Mouse (Mus musculus) c-Kit-negative CD71-positive TER-119-positive erythroid progenitor cells, embryonic 14.5 days (primary cell): ENCODE data around the gene Plek.
"Not testable (repeated sequence)": the region's sequence is repeated elsewhere in the genome, so short reads cannot be mapped to it uniquely, and the experiment has no call there.

Experiments
- DNase-seq: peaks from one replicate; pipeline ENCODE4 v3.0.0-alpha.2; 2013; ENCODE audit warnings: low read depth, low spot score

Plek gene

GRCm38 (mm10) chr11:17051545-17052475 lies at the start of gene Plek, which contains the start of gene Cnrip1:
TSS of gene Plek (minus strand) at chr11:17052381.
TSS of gene Cnrip1 (plus strand) at chr11:17051586.
- DNase-seq = no peak

DNA sequence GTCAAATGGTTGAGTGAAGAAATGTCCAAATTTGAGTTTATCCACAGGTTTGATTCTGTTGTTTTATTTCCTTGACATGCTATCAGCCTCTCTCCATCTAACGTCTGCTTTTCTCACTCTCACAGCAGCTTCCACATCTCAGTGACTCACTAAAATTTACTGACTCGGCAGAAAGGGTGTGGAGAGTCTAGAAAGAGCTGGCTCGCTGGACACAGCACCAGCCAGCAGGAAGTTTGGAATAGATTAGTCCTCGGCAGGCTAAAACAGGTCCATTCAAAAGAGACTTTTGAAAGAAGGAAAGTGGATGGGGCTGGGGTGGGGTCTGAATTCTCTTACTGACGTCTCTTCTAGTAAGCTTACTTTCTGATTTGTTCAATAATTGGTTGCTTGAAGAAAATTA lies 33.9 kb upstream of the Plek start:
- no peak for DNase-seq

DNA sequence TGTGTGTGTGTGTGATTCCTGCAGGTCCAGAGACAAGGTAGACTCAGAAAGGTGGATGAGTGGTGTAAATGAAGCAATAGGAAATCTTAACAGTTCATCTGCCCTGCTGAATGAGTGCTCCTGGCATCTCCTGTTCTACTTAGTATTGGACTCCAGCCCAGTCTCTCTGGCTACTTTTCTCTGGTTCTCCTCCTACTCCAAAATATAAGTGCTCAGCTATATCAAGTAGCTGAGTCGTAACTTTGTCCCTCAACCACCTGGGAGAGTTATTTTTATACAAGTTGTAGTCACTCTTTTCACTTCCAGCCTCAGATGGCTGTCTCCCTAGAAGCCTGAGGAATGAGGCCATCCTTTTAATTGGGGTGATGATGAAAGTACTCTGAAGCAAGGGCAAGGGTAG lies 31.7 kb upstream of the Plek start:
- no peak for DNase-seq

- DNase-seq = no peak
Observed at GRCm38 (mm10) chr11:17083455-17083854, 31.3 kb upstream of the Plek start.

DNA sequence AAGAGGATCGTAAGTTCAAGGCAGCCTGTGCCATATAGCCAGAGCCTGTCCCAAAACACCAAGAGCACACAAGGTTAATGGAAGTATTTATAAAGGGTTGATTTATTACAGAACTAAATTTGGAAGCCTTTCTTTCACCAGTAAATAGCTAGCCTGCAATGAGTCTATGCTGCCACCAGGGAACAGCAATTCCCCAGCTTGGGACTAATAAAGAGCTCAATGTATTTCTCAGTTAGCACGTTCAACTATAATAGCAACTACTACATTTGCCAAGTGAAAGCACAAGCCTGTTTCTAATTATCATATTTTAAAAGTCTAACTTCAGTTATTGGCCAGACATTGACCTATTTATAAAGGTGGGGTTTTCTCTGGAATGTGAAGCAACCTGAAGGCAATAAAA lies 30.8 kb upstream of the Plek start:
- DNase-seq = no peak

DNA sequence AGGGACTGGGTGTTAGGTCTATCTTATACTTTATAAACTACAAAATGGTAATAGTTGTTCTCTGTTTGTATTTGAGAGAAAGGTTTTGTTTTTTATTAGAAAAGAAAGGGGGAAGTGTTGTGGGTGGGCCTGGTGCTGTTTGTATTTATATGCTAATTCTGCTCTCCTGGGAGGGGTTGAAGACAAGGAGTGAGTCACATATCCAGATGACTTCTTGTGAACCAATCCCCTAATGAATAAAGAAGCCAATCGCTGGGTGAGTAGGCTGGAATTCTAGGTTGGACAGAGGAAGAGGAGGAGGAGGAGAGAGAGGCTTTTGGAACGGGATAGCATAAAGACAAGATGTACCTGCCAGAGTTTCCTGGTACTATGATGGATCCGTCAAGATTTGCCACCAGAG lies 29.9 kb upstream of the Plek start:
- DNase-seq = no peak

DNA sequence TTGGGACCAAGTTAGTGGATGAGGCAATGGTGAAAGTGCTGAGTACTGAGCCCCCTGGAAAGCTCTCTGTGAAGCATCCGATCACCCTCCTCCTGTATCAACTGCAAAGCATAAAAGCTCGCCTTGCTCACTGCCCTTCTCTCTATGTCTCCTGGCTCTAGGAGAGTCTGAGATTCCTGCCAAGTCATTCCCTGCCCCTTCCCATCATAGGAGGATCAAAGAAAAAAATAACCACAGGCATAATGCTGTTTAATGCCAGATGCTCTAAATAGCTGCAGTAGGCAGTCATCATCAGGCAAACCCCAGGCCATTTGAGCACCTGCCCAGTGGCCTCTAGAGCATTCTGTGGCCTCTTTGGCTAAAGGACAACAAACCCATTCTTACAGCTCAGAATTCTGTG lies 23.5 kb upstream of the Plek start:
- no peak for DNase-seq

DNA sequence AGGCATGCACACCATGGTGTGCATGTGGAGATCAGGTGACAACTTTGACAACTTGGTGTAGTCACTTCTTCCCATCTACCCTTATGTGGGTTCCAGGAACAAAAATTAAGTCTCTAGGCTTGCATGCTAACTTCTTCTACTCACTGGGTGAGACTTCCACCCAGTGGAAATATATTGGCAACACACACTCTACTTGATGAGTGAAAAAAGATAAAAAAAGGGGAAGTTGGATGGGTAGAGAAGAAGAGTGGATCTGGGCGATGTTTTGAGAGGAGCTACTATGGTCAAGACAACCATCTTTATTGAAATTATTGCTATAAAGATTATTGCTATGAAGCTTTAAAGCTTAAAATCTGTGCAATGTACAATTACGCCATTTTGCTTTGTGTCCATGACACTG lies 17.2 kb upstream of the Plek start:
- DNase-seq = not testable (repeated sequence)

GRCm38 (mm10) chr11:17052476-17053049 lies 382 bp upstream of the Plek start:
- DNase-seq = no peak

DNA sequence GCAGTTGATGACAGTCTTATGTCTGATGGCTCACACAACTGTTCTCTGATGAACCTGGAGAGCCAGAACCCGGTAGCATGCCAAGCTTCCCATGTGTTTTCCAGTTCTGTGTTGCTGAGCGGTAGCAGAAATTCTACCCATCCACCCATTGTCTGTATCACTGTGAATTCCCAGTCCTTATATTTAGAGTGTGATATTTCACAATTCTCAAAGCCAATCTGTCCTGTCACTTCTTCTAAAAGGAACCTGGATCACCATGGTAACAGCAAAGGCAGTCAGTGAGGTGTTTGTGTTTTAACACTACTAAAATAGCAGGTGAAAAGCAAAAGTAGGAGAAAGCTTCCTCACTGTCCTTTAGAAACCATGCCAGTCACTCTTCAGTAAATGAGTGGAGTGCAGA lies 6.4 kb downstream of the Plek start:
- DNase-seq = no peak

DNA sequence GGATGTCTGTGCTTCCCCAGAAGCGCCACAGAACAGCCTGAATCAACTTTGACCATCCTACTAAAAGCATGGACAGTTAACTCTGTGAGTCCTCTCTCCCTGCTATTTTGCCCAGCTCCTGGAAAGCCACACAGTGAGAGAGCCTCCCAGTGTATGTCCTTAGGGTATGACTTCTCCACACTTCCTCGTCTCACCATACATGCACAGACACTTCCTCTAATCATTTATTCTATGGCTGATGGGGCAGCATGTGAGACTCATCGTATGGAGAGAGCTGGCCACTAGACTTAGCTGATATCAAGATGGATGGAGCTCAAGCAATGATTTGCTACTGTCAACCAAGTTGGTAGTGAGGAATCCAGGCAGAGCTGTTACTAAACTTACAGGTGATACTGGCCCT lies 28.2 kb downstream of the Plek start:
- no peak for DNase-seq

DNA sequence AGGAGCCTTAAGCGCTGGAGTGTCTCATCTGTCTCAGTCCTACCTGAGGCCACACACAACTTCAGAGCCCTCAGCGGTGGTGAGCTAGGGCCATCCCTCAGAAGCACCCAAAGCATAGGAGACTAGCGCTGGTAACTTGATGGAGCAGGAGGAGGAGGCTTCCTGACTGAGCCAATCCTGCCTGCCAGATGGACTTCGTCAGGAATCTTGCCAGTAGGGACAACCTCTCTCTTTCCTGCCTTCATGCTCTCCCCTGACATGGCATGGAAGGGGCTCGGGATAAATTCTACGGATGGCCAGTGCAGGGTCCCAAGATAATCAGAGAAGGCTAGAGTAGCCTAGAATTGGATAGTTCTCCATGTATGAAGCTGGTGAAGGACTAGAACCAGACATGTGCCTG lies 29.0 kb downstream of the Plek start:
- no peak for DNase-seq

DNA sequence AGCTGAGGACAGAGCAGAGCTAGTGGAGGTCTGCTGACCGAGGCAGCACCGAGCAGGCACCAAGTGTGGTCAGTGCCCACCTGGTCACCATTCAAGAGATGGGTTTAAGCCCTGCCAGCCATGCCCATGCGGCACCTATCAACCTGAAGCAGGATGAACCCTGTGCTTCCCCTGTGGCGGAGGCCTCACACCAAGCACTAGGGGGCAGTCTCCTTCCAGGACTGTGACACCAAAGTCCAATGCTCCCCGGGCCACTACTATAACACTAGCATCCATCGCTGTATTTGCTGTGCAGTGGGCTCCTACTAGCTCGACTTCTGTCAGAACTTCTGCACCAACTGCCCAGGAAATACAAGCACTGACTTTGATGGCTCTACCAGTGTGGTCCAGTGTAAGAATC lies 32.9 kb downstream of the Plek start:
- DNase-seq = no peak

- no peak for DNase-seq
Observed at GRCm38 (mm10) chr11:17012948-17013347, 39.2 kb downstream of the Plek start.

GRCm38 (mm10) chr11:17008498-17008941 lies 43.7 kb downstream of the Plek start:
- DNase-seq = no peak

DNA sequence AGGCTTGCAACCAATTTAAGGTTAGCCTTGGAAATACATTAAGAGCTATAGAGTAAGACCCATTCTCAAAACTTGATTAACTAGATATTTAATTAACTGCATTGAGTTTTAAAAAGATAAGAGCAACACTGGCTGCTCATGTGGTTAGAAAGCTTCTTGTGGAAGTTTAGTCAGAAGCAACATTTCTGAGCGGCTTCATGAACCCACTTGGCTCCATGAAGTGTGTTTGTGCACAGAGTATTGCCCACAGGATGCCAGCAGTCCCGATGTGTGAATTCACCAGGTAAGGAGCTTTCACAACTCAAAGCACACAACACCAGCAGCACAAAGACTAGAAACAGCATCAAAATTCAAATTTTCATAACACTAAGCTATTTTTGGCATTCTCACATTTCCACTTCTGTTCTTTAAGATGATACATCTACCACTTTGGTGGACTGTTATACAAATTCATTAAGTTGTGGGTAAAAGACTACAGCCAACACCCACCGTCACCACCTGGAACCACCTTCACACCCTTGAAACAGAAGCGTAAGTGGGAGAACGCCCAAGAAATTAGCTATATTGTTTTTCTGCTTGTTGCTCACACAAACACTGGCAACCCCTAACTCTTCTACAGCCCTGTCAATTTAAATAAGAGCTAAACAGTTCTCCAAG lies 44.5 kb downstream of the Plek start:
- no peak for DNase-seq

DNA sequence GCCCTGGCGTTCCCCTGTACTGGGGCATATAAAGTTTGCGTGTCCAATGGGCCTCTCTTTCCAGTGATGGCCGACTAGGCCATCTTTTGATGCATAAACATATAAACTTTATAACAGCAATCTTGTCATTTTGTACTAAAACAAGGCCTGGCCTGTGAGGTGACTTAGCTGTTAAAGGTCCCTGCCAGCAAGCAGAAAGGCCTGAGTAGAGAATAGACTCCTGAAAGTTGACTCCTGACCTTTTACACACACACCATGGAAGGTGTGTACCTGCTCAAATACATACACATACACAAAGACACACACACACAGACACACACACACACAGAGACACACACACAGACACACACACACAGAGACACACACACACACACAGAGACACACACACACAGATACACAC lies 45.7 kb downstream of the Plek start:
- DNase-seq = not testable (repeated sequence)

DNA sequence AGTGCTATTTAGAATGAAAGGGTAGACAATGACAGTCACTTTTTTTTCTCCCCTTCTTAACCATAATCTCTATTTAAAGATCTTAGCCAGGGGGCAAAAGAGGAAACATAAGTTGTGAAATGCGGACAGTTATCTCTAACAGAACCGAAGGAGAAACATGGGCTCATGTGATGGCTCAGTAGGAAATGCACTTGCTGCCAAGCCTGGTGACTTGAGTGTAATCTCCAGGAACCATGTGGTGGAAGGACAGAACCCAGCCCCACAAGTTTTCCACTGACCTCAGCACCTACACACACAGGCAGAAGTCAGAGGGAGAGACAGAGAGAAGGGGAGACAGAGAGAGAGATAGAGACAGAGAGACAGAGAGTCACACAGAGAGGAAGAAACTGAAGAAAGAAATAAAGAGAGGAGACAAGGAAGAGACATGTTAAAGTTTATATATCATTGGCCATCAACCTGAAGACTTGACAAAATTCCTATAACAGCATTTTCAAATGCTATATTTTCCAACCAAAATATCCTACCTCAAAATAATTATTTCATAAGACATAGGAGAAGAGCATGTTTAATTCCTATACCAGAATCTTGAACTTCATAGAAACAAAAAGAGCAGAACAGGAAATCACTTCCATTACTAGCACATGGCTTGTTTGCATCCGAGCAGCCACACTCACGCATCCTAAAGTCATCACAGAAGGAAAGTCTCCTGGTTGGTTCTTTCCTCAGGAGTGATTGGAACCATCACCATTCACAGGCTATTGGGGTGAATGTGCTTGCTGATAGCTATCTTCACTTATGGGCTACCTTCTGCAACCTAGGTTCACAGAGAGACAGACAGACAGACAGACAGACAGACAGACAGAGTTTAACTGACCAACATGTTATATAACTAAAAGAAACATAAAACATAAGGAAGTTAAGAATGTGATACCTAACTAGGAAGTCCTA lies 47.0 kb downstream of the Plek start:
- no peak for DNase-seq

DNA sequence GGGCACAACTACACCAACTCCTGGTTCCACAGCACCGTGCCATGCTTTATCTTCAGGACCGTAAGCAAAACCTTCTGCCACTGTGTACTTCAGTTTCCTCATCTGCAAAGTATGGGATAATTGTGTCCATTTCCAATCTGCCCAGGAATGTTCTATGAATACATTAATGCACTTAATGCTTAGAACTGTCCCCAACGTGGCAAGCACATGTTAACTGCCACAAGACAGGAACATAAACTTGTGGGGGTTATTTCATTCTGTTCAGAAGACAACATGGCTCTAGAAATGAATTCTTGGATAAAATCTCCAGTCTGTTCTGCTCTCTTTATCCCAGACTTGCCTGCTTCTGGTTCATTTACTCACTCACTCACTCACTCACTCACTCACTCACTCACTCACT lies 48.4 kb downstream of the Plek start:
- no peak for DNase-seq

- DNase-seq = no peak
Observed at GRCm38 (mm10) chr11:17002739-17003373, 49.3 kb downstream of the Plek start.
